24 mouse cellular contexts compared by ENCODE assay signal in genomic region chrX:152224280-152224679, GRCm38 (mm10). TPM values are rescaled to one million over a fixed set of nuclear protein-coding genes. Genes with fewer than 3 reads are reported as not detected.
DNase-seq lines count a peak whose midpoint lies in the region; ATAC-seq lines count a peak whose summit lies in the region.
"Had no signal": no experiment of that assay in that cellular context is flagged by ENCODE, and none has a peak within 500 bp of the region (broad histone marks: within the 10 kb centered on the region; RNA-seq: fewer than 3 reads in every experiment).

No protein-coding gene starts in this region.

- no peak overlapping the region for H3K9ac ChIP-seq in midbrain, embryonic 13.5 days (replicated peaks)
- H3K9ac ChIP-seq in midbrain, embryonic 16.5 days (ENCODE audit: low read depth, low read length), result no peak overlapping the region
- H3K9ac ChIP-seq: embryonic facial prominence, embryonic 15.5 days; hindbrain, embryonic 12.5 days; limb, embryonic 12.5 days; lung, embryonic 14.5 days; neural tube, embryonic 13.5 days had no signal

- H3K4me1 ChIP-seq in midbrain, embryonic 13.5 days (replicated peaks), result no peaks in the 10 kb centered on the region
- H3K4me1 ChIP-seq in midbrain, embryonic 16.5 days (ENCODE audit: control insufficient read depth, insufficient read depth, low read length), result no peaks in the 10 kb centered on the region
- H3K4me1 ChIP-seq: embryonic facial prominence, embryonic 15.5 days; hindbrain, embryonic 12.5 days; limb, embryonic 12.5 days; midbrain, embryonic 10.5 days; neural tube, embryonic 13.5 days had no signal

- ATAC-seq in midbrain, embryonic 13.5 days, result 0 out of 2 replicates have a peak, but pooled peaks have one; percentile 43
- no peak for ATAC-seq in midbrain, embryonic 16.5 days

- H3K27ac ChIP-seq in midbrain, embryonic 13.5 days, result no peak overlapping the region
- H3K27ac ChIP-seq in midbrain, embryonic 16.5 days (ENCODE audit: low read length), result no peak overlapping the region
- H3K27ac ChIP-seq: embryonic facial prominence, embryonic 15.5 days; hindbrain, embryonic 12.5 days; kidney, postnatal 0 days; limb, embryonic 12.5 days; macrophage; midbrain, embryonic 10.5 days; neural tube, embryonic 13.5 days had no signal

- H3K36me3 ChIP-seq in midbrain, embryonic 13.5 days, result no peaks in the 10 kb centered on the region
- H3K36me3 ChIP-seq in midbrain, embryonic 16.5 days (ENCODE audit: control insufficient read depth, insufficient read depth, low read length), result no peaks in the 10 kb centered on the region
- H3K36me3 ChIP-seq: hindbrain, embryonic 12.5 days; limb, embryonic 12.5 days; midbrain, embryonic 10.5 days; neural tube, embryonic 13.5 days had no signal

- no peak overlapping the region for H3K4me2 ChIP-seq in midbrain, embryonic 13.5 days (replicated peaks)
- H3K4me2 ChIP-seq in midbrain, embryonic 16.5 days (ENCODE audit: low read length), result no peak overlapping the region
- H3K4me2 ChIP-seq: embryonic facial prominence, embryonic 15.5 days; heart, embryonic 11.5 days; hindbrain, embryonic 12.5 days; limb, embryonic 12.5 days; lung, embryonic 14.5 days; neural tube, embryonic 13.5 days had no signal

- WGBS in midbrain, embryonic 13.5 days, result 62% methylated on average over 5 of the region's 5 CpGs
- WGBS in midbrain, embryonic 16.5 days, result 82% methylated on average over 5 of the region's 5 CpGs

- peaks cover 94% of the 10 kb centered on the region for H3K27me3 ChIP-seq in midbrain, embryonic 13.5 days
- peaks cover 41% of the 10 kb centered on the region for H3K27me3 ChIP-seq in midbrain, embryonic 16.5 days (ENCODE audit: control insufficient read depth, insufficient read depth, low read depth, low read length)

- peak; percentile 6 for DNase-seq in adrenal gland, postnatal 10 days
- DNase-seq in adrenal gland, adult (ENCODE audit: inconsistent age in 2 of 2, low spot score in 1 of 2), result no peak
- DNase-seq in kidney, adult 9 months, result peak; percentile 49
- no peak for DNase-seq in kidney, postnatal 10 days
- no peak for DNase-seq in neural tube, embryonic 10.5 days (ENCODE audit: extremely low spot score, low spot score)
- no peak for DNase-seq in natural killer cell, adult 2 months (ENCODE audit: low spot score in 2 of 2)
- DNase-seq: adrenal gland, adult 8-10 months; cerebellum, adult 11 months; cerebellum, postnatal 14 days; heart, postnatal 10 days; layer of hippocampus, adult 9-11 months; lung, embryonic 14.5 days; right cerebral cortex, adult 18-20 months; thymus, postnatal 36 days had no signal

- H3K9me3 ChIP-seq in midbrain, embryonic 13.5 days, result no peaks in the 10 kb centered on the region
- no peaks in the 10 kb centered on the region for H3K9me3 ChIP-seq in midbrain, embryonic 16.5 days (replicated peaks; ENCODE audit: control insufficient read depth, low read length, poor library complexity, severe bottlenecking)
- H3K9me3 ChIP-seq: embryonic facial prominence, embryonic 15.5 days; hindbrain, embryonic 12.5 days; limb, embryonic 12.5 days; midbrain, embryonic 10.5 days; neural tube, embryonic 13.5 days had no signal

- H3K4me3 ChIP-seq in midbrain, embryonic 13.5 days (replicated peaks), result no peak overlapping the region
- no peak overlapping the region for H3K4me3 ChIP-seq in midbrain, embryonic 16.5 days (ENCODE audit: low read depth, low read length)
- H3K4me3 ChIP-seq: embryonic facial prominence, embryonic 15.5 days; hindbrain, embryonic 12.5 days; limb, embryonic 12.5 days; midbrain, embryonic 10.5 days; neural tube, embryonic 13.5 days had no signal

RNA-seq across cellular contexts. Expression of gene Kdm5c, which starts 8.5 kb away (rescaled TPM):
- 10 to 100 TPM; 52.9 to 72.5 TPM for total RNA-seq in adrenal gland, postnatal 10 days (2021)
- polyA plus RNA-seq in midbrain, embryonic 13.5 days (2015; fragmentation: Nextera tagmentation; extraction: Ambion mirVana), result 39.6 and 45.6 TPM in 2 replicates
- 33.4 and 36.6 TPM in 2 replicates for polyA plus RNA-seq in midbrain, embryonic 16.5 days (2015; fragmentation: Nextera tagmentation; extraction: Ambion mirVana)

Comparison
In these comparisons a context has a peak if more than half of its experiments do, and no peak if none do; other contexts are left out.
1. DNase-seq: peak in adrenal gland, postnatal 10 days (single experiment) and kidney, adult 9 months (single experiment); none in adrenal gland, adult (0 of 2), kidney, postnatal 10 days (single experiment), neural tube, embryonic 10.5 days (single experiment) and natural killer cell, adult 2 months (0 of 2).